Mouse (Mus musculus) frontal cortex, adult 2 months (tissue): ENCODE measurements at regions not wholly inside any gene's neighbourhood (a gene's known extent, or its start where the extent isn't known, plus 50 kb on each side); places are given as distances from the start of the nearest gene placed in this dataset.

Experiments
- DNase-seq, 2 experiments: peaks; one replicate each; pipeline ENCODE4 v3.0.0; 2022; ENCODE audit warnings: low spot score in 1 of 2; ENCODE audit errors: extremely low spot score in 1 of 2

DNA sequence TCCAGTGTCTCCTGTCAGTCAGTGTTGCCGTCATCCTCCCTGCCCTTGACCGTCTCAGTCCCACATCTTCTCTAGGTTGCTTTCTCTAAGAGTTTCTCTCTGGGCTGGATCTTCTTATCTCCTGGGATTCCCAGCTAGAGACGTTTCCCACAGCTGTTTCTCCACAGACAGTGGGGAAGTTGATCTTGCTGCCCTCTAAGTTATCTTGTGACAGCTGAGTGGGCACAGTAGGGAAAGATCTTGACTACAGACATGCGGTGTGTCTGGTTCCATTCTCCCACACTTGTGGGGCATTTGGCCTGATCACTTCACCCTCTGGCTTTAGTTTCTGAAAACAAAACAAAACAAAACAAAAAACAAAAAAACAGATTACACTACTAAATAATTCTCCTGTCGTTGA is 165.2 kb upstream of the Tyw5 start:
- DNase-seq = no peak

DNA sequence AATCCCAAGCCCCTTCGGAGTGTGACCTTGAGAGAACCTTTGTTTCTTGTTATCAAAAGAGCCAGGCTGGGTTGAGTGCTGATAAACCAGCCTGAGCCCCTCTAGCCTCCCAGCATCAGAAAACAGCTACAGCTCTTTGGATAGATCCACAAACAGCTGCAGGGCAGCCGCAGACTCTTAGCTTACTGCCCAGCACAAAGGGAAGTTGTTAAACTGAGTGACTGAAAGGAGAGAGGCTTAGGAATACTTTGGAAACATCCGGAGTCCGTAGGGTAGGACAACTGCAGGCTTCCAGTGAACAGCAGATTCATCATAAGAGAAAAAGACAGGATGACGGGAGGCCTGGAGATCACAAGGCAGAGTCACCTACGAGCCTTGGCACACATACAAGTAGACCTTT is 166.9 kb upstream of the Tyw5 start:
- no peak for DNase-seq

DNA sequence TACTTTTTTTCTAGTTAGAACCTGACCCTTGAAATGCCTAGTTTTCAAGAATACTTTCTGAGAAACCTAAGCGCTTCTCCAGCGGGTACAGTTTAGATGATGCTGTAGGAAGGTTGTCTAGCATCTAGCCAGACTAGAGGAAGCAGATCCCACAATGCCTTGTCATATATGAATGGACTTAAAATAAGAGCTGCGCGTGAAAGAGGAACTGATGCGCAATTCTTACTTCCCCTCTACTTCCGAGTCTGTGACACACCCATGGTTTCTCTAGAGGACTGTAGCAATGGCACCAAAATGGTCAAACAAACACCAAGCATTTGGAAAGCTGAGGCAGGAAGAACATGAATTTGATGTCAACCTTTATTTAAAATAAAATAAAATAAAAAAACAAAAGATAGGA is 167.6 kb upstream of the Tyw5 start:
- no peak for DNase-seq

DNA sequence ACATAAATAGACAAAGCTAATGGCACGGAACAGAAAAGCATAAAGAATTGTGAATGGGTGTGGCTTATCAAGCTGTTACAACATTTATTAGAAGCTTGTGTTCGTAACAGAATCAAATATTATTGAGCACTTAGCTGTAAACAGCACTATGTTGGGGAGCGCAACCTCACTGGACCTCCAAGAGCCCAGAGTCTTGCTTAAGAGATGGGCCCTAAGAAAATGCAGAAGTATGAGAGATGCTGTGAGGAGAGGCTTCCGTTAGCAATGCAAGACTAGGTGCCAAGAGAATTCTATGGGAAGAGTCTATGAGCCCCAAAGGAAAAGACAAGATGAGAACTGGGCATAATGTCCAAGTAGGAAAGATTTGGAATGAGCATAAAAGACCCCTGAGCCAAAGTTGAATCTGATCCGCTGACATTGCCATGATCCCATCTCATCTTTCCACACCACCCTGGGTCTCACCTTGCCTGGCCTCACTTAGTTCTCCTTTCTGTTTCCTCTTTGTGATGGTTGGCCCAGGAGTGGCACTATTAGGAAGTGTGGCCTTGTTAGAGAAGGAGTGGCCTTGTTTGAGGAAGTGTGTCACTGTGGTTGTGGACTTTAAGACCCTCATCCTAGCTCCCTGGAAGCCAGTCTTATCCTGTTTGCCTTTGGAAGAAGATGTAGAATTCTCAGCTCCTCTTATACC is 169.3 kb upstream of the Tyw5 start:
- no peak for DNase-seq

DNA sequence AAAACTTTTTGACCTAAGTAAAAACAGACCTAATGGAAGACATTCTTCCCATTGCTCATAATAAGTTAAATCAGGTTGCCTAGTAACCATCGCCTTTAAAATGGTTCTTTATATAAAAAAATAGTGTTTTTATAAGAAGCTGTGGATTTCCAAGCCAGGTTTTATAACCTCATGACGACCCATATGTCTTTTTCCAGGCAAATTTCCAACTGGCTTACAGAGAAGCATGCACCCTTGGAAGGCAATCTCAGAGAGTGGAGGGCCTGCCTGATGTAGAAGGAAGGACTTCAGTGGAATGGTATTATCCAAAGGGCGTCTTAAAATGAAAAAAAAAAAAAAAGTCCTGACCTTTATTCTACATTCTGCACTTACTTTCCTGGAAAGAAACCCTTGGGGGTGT is 172.2 kb upstream of the Tyw5 start:
- no peak for DNase-seq

DNA sequence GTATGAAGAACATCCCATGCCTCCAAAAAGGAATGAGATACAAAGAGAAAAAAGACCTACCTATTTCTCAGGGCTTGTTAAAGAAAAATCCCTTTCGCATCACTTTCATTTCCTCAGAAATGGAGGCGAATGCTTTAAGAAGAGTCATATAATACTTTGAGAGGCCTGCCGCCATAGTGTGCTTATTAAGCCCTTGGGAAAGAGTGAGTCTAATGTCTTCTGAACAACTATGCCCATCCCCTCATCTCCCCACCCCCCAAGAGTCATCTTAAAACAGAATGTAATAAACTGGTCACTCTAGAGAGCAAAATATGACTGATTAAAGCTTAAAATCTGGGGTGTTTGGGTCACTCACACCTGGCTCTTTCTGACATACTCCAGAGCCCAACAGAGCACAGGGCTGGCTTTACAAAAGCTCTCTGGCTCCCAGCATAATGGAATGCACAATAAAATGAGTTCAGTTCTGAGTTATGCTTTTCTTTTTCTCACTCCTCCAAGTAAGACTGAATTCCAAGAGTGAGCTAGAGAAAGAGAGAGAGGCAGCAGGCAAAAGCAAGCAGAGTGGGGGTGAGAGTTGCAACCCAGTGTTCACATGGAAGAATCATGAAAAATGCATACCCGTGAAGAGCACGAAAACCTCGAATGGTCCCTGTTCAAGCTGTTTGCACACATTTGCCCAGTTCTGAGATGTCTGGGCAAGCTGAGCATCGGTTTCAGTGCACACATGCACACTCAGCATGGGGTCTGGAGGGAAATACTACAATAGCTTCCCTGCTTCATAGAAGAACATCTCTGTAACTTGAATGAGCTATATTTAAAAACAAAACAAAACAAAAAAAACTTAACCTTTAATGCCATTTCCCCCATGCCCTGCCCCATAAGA is 180.0 kb upstream of the Spats2l start:
- DNase-seq = no peak

DNA sequence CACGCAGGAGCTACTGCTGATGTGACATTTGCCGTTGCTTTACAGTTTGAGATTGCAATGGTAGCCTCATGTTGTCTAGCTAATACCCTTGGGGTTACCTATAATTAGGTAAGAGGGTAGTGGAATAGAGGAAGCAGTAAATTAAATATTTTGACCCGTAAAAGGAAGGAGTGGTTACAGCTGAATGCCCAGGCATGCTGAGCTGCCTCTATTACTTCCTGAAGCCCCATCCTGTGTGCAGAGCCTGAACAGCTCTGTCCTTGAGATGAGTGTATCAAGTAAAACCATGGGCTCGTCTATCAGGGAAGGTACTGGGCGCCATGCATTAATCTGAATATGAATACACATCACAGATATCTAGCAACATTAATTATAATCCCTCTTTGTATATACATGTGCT is 179.1 kb upstream of the Spats2l start:
- DNase-seq = no peak

DNA sequence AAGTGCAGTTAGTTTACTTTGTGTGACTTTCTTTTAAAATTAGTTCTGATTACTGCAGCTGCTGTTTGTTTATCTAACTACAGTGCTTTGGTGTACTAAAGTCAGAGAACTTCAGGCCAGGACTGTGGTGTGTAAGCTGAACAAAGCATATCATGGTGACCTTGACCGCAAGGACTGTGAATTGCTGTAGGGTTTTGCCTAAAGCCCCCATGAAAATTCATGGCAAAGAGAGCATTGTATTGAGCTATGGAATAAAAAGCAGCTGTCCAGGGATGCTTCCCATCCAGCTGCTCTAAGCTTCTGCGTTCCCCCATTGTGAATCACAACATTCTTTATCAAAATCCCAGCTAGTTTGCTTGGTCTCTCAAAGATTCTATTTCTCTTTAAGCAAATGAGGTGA is 173.0 kb upstream of the Spats2l start:
- DNase-seq = no peak

DNA sequence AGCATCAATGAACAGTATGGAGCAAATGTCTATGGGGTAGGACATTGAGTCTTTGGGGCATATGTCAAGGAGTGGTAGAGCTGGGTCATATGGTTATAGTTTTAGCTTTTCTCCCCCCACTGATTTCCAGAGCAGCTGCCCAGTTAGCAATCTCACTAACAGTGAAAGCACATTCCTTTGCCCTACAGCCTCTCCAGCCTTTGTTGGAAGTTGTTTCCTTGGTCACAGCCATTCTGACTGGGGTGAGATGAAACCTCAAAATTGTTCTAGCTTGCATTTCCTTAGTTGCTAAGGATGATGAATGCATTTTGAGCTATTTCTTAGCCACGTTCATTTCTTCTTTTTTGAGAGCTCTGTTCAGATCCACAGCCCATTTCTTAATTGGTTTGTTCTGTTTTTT is 168.4 kb upstream of the Spats2l start:
- no peak for DNase-seq

DNA sequence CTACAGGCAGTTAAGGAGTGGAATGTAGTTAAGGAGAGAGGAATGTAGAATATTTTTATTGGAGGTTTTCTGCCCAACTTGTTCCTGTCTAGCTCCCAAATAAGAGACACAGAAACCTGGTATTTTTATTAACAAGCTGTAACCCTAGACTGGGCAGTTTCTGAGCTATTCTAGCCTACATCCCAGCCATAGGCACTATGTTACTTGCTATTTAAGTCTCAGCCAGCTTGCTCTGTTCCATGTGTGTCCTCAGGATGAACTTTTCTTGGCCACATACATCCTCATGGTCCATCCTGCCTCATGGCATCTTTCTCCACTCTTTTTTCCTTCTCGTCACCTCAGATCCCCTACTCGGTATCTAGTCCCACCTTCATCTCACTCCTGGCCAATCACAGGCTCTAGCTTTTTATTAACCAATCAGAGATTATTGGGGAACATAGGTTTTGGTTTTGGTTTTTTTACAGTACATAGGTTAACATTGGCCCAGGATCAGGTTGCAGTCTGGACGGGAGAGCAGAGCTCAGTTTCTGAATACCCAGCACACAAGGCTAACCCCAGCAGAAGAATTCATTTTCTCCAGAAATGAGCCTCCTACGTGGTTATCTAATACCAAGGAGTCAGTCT is 167.8 kb upstream of the Spats2l start:
- no peak for DNase-seq

DNA sequence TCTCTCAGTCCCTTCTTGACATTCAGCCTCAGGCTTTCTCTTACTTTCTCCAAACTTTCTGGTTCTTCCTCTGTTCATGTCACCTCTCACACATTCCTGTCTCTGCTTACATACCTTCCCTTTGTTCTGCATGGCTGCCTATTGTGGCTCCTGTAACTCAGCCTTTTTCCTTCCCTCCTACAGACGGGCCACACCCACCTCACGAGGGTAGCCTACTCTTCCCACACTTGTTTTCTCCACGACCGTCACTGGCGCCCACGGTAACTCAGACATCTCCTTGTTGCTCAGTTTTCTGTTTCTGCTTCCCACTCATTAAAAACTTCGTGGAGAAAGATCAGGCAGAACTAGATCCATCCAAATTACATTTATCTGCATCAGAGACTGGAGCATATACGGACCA is 166.9 kb upstream of the Spats2l start:
- peak in 1 of 2 experiments; percentile 37 for DNase-seq

DNA sequence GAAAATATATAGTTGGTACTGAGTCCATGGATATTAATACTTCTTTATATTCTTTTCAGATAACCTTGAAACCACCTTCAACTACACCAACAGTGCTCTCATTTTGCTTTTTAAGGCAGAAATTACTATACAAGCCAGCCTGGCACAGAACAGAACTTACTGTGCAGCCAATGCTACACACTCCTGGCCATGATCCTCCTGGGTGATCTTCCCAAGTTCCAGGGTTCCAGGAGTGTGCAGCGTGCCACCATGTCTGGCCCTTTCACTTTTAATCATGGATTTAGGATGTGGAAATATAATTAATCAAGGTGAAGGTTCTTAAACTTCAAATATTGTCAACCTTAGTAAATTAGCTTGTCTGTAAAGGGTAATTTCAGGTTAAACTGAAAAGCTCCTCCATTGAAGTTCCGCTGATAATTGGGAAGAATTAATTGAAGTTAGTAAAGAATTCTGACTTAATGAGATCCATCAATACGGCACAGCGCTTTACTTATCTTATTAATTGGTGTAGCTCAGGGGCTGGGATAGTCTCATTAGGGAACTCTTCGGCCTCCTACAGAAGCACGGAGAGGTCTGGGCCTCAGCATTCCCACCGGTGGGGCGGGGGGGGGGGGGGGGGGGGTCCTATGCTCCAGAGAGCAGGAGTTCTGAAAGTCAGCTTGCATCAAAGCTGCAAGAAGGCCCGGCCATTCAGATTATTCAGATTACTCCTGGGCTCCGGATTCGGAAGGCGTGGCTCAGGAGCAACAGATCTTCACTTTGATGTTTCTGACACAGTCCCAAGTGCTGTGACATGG is 166.1 kb upstream of the Spats2l start:
- no peak for DNase-seq

DNA sequence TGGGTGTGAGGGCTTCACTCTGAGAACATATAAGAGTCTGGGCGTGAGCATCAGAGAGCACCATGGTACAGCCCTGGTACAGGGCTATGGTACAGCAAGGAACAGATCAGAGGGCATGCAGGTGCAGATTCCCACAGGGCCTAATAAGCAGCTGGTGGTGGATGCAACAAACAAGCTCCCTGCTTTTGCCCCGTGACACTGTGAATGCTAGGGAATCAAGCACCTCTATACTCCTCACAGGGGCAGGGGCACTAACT is 165.6 kb upstream of the Spats2l start:
- DNase-seq = no peak

DNA sequence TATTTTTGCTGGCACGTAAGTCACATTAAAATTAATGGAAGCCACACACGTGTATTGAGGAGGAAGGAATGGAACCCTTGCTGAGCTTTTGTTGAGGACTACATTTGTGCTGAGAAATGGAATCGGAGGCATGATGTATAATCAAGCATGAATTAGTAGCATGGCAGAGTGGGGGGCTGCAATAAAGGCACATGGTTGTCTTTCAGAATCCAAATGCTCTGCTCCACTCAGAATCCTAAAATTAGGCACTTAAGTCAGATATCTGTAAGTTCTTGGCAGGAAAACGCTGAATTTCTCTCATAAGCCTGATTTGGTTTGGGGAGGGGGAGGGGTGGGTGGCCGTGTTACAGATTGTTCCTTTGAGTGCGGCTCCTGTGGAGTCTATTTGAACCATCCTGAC is 164.7 kb upstream of the Spats2l start:
- no peak for DNase-seq

DNA sequence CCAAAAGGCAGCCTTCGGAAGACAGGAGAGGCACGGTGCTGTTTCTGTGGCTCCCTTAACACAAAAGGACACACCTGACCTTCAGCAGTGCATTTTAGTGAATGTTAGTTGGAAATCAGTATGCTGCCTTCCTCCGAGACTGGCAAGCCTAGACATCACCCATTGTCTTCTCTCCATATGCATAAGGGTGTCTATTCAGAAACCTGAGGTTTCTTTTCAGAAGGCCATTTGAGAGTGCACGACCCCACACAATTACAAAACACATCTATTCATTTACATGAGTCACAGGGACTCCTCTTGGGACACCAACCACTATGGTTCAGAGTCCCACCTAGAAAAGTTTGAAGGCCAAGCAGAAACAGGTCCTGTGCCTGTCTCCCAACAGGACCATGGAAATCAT is 161.8 kb upstream of the Spats2l start:
- no peak for DNase-seq

DNA sequence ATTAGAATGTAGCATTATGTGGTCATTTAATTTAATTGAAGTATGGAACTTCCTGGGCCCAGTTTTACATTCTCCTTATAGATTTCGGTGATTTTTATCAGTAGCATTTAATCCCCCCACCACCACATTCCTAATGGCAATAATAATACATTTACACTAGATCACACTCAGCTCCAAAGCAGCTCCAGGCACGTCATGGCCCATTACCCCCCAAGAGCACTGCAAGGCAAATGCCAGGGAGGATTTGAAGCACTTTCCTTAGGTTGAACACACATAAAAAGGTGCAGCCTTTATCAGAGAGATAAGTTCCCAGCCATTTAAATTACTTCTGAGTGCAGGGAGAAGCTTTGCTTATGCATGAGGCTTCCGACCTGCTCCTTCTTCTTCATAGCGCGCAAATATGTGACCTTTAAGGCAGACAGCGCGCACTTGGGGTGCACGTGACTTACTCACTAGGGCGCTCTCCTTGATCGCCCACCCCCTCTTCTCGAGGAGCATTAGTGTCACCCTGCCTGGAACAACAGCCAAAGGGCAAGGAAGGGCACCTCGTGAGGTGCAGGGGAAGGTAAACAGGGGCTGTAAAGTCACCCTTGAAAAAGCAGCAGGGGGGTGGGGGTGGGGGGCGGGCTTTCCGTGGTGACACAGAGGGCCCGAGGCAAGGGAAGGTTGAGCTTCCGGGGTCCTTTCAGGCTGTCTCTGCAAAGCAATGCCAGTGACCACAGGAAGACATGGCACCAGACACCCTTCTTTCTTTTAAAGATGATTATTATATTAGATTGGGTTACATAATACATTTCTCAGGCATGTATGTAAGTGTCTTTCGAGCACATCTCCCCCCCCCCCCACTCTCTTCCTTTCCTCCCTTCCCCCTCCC is 160.8 kb upstream of the Spats2l start:
- DNase-seq = no peak

DNA sequence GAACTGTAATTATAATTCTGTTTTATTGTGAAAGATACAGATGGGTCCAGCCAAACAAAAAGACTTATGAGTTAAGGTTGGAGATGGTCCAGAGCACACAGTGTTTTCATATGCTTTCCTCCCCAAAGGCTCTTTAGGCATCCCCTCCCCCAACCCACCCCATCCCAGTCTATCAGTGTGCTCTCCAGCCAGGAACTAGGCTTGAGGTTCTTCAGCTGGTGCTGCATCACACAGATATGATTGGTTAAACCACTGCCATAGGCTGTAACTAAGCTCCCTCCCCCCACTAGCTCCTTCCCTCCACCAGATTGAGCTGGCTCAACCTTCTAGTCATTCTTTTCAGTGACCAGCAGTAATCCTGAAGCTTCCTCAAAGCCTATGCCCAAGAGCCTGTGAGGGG is 158.8 kb upstream of the Spats2l start:
- no peak for DNase-seq

DNA sequence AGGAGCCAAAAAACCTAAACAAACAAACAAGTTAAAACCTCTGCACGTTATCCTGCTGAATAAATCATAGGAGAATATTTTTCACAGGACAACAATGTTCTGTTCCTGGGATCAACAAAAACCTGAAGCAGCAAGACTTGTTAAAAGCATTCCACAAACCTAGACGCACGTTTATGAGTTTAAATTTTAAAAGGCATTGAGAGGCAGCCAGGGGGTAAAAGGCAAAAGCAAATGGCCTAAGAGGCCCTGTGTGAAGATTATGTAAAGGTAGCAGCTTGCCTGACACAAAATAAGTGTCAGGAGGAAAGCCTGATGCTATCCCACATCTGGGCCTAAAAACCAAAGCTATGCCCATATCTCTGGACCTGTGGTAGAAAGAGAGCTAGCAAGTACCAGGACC is 156.6 kb upstream of the Spats2l start:
- DNase-seq = no peak

DNA sequence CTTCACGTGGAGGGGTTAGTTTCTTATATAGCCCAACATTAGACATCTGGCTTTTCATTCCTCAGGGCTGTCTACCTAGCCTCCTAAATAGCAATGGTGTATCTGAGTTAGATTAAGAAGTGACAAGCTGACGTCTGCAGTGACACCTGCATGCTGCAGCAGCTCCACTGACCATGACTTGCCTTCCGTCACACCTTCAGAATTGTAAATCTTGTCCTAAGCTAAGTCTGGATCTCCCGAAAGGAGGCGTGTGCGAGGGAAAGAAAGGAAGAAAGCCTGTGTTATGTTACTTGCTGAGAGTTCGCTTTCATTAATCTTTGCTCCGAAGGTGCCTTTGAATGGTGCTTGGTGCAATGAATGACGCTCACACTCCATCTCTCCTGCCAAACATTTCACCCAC is 151.4 kb upstream of the Spats2l start:
- DNase-seq = no peak

DNA sequence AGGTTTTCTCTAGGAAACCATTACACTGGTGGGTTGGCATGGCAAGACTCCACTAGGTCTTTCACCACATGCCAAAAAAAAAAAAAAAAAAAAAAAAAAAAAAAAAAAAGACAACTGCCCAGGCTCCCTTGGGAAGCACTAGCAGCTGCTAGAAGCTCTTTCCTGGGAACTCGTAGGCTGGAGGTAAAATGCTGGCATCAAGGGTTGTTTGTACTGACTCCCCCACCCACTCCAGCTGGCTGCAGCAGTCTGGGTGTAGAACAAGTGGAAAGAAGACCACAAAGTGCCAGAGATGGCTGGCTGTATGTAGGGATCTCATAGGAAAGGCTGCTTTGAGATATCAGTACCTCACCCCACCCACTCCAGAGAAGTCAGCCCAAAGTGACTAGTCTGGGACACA is 140.0 kb upstream of the Spats2l start:
- DNase-seq = peak; percentile 62 to 66
